Mouse (Mus musculus) adrenal gland (tissue): Measurements from ENCODE around the gene Ech1.

ENCODE experiments used
- intact Hi-C: fragments of 180-260 bp; cut with DNase I; formaldehyde crosslinking; loops from one replicate; pipeline ENCODE4 v1.15.1; 2025

Gene Ech1

DNA sequence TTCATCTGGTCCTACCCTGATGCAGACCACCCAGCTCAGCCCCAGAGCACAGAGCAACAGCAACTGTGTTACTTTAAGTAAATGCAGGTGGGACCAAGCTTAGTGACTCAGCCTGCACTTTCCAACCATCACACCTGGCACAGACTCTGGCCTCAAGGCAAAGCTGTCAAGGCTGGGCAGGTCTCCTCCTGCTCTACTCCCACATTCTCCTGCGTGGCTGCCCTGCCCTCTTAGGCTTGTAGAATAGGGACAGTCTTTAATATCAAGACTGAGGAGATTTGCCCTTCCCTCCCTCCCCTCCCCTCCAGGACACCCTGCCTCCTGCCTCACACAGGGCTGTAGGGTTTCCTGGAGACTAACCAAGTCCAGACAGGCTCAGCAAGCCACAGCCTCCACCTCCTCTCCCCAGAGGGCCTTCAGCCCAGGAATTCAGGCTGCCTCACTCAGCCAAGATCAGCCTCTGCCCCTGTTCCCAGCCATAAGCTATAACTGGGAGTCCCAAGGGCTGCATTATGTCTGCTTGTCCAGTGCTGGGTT lies 24.8 kb downstream of the Ech1 start:
- intact Hi-C loops: no loop called here

DNA sequence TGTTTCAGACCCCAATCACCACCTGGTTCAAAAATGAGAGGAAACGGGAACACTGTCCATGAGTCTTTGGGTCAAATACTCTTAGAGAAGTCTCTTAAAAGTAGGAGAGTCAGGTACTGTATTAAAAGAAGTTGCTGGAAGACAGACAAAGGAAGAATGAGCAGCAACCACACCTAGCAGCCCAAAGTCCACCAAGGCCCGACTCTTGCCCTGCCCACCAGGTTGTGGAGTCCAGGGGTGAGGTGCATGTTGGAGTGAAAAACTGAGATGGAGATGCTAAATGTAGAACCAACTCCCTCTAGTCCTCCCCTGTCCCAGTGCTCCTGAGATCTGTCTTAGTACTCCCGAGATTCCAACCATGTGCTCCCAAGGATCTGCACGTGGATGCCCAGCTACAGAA lies 25.6 kb downstream of the Ech1 start:
- intact Hi-C loops: no loop called here

DNA sequence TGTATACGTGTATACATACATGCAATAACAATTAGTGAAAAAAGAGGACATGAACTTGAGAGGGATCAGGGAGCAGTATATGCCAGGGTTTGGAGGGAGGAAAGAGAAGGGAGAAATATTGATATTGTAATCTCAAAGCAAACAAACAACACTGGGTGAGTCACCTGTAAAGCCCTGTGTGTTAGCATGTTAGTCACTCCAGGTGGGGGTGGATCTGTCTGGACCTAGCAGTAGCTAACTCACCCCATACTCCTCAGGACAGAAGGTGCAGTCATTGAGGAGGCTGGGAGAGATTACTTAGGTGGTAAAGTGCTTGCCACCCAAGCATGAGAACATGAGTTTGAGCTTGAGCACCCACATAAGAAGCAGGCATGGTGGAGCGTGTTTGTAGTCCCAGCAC lies 34.9 kb downstream of the Ech1 start:
- intact Hi-C loops: no loop called here

DNA sequence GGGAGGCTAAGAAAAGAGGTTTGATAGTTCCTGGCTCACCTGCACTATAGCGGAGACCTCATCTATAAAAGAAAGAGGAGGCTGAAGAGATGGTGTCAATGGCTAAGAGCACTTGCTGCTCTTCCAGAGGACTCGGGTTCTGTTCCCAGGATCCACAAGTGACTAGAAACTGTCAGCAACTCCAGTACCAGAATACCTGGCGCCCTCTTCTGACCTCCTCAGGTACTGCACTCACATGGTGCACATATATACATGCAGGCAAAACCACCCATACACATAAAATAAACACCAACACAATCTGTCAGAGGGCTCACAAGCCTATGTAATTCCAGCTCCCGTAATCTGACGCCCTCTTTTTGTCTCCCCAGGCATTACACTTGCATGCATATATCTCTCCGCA lies 35.9 kb downstream of the Ech1 start:
- intact Hi-C loops: no loop called here

DNA sequence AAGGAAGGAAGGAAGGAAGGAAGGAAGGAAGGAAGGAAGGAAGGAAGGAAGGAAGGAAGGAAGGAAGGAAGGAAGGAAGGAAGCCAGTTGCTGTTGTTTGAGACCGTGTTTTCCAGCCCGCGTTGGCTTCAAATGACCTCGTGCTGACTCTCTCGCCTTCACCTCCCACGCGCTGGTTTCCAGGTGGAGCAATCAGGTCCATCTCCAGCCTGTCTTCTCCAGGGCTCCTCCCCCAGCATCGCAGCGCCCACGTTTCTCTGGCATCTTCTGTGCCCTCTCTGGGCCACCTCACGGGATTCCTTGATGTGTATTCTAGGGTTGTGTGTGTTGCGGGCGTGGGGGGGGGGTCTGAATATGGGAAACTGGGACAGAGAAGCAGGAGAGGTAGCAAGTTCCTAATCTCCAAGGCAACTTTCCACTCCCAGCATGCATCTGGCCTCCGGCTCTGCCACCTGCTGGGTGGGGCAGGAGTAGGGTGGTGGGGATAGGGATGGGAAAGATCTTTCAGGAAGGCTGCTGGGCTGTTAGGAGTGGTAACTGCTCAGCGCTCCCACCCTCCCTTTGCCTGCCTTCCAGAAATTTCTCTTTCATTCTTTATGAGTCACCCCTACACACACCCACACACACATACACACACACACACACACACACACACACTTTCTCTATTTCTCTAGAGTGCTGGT lies 37.9 kb downstream of the Ech1 start:
- intact Hi-C loops: no loop called here

DNA sequence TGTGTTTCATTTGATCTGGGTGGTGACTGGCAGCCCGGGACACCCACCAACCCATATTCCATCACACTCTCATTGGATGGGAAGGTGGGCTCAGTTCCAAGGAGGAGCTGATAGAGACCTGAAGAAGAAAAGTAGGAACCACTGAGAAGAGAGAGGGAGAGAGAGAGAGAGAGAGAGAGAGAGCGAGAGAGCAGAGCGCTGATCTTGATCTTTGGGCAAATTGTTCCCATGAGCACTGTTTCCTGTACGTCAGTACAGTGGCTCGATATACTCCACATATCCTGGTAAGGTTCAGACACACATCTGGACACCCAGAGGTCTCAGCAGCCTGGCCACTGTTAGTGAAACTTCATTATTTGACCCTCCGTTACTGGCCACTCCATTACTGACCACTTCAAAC lies 38.5 kb downstream of the Ech1 start, which contains the start of gene Lgals7:
TSS of gene Lgals7 (plus strand) at position 314 of the 400 bp plus-strand sequence.
- intact Hi-C loops: no loop called here

DNA sequence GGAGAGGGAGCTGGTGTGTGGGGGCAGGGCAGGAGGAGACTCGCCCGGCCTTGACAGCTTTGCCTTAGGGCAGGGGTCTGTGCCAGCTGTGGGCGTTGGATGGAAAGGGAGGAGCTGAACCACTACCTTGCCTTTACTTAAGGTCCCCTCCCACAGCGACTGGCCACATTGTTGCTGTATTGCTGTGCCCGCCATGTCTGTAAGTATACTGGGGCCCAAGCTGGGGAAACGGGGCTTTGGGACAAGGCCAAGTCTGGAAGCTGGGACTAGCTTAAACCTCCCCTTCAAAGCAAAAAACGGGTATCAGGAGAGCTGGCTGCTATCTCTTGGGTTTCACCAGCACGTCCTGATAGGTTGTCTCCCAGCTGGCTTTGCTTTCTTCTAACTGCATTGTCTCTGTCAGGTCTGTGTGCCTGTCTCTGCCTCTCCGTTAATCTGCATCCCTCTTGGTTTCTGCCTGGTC lies 39.3 kb downstream of the Ech1 start:
- intact Hi-C loops: no loop called here

DNA sequence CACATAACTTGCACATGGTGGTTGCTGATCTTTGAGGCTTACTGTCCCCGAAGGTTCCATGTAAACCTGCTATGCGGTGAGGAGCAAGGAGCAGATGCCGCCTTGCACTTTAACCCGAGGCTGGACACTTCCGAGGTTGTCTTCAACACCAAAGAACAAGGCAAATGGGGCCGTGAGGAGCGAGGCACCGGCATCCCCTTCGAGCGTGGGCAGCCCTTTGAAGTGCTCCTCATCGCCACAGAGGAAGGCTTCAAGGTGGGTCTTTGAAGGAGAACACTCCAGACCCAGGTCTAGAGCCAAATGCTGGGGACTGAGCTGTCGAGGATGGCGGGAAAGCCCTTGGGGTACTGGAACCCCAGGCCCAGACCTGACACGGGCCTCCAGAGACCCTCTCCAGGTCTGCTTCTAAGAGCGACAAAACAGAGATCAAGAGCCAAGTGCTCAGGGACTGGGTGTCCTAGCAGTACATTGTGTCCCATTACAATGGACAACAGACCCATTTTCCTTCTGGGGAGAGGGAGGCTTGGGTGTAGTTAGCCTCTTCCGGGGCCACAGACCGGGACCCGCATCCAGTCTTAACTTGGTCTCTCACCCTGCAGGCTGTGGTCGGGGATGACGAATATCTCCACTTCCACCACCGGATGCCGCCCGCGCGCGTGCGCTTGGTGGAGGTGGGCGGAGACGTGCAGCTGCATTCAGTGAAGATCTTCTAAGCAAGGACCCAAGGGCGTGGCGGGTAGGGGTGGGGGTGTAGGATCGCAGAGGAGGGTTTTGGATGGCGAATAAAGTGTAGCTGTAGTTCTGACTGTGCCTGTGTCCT lies 40.7 kb downstream of the Ech1 start:
- intact Hi-C loops: loop anchor here (2.0 to 5.0 kb wide), 2 partner anchors 67 to 83 kb away; no protein-coding TSS in a partner anchor

DNA sequence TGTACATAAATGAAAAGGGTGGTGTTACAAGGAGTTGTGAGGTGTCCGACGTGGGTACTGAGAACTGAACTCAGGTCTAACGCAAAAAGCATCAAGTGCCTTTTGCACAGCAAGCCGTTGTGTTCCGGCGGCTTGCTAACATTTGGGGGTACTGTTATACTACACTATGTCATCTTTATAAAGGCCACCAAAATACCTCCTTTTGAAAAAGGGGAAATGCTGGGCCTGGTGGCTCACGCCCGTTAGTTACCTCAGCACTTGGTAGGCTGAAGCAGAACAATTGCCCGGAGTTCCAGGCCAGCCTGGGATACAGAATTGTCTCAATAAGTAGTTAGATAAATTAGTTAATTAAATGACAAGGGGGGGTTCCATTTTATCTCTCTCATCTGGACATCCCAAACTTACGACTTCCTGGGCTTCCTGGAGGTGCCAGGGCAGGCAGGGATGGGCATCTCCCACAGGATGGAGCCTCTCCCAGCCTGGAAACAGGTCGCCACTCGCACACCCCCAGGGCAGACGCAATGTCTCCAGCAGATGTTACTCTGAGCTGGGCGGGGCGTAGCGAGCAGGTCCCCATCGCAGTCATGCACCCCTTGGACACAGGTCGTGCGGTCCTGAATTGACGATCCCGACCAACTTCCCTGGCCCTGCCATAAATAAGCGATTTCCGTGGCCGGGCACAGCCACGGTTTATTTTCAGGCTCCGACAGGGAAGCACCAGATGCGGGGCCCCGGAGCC lies 41.9 kb downstream of the Ech1 start:
- intact Hi-C loops: loop anchor here (2.0 to 5.0 kb wide), 2 partner anchors 68 to 85 kb away; no protein-coding TSS in a partner anchor

DNA sequence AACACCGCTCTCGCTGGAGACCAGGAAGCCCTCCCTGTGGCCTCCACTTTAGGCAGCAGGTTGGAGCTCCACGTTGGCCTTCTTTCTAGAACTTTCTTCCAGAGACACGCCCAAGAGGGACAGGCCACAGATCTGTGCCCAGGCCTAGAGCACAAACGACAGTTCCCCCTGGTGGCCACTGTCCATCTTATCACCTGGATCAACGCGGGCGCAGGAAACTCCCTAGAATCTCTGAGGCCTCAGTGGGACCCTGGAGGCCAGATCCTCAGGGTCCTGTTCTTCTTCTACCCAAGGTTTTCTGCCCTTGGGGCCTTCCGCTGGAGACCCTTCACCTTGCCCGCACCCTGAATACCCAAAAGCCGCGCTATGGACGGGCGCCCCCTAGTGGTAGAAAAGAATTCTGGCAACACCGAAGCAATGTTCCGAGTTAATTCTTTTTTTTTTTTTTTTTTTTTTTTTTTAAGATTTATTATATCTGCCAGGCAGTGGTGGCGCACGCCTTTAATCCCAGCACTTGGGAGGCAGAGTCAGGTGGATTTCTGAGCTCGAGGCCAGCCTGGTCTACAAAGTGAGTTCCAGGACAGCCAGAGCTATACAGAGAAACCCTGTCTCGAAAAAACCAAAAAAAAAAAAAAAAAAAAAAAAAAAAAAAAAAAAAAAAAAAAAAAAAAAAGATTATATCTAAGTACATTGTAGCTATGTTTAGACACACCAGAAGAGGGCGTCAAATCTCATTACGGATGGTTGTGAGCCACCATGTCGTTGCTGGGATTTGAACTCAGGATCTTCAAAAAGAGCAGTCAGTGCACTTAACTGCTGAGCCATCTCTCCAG lies 42.7 kb downstream of the Ech1 start:
- intact Hi-C loops: loop anchor here (2.0 to 5.0 kb wide), 2 partner anchors 69 to 85 kb away; no protein-coding TSS in a partner anchor

DNA sequence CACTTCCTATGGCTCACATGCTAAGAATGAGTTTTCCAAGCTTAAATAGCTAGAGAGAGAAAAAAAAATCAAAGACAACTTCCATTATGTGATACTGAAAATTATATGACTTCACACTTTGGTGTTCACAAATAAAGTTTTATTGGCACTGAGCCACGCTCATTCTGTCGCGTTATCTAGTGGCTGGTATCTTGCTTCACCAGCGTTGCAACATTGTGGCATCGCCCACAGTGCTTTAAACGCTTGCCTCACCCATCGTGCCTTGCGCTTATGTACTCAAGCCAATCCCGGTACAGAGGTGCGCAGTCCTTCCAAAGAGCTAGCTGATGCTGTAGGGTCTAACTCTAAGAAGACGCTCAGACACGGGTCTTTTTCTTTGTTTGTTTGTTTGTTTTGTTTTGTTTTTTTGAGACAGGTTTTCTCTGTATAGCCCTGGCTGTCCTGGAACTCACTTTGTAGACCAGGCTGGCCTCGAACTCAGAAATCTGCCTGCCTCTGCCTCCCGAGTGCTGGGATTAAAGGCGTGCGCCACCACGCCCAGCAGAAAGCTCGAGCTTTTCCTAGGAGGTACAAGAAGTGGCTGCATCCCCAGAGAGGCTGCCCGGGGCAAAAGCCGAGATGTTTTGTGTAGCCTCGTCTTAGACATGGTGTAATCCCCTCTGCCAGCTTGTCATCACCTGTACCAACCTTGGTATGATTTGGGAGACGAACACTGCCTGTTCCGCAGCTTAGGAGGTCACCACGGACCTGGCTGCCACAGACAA lies 46.1 kb downstream of the Ech1 start:
- intact Hi-C loops: loop anchor here (5.0 kb wide), 1 partner anchor 39 kb away; the partner anchor contains the start of gene Lgals4

DNA sequence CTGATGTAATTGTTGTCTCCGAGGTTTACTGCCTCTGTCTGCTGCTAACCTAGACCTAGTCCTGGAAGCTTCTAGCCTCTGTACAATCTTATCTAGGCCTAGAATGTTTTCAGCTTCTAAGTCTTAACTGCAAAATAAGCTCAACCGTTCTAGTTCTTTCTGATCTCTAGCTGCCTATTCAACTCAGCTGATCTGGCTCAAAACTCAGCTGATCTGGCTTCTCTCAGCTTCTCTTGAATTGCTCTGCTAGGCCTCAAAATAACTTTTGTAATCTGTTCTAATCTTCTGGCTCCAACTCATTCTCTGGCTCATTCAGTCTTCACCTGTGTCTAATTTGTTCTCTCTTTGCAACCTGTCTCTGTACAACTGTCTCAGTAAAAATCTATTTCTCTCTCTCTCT lies 49.5 kb downstream of the Ech1 start:
- intact Hi-C loops: loop anchor here (5.0 kb wide), 1 partner anchor 42 kb away; the partner anchor contains the start of gene Lgals4

DNA sequence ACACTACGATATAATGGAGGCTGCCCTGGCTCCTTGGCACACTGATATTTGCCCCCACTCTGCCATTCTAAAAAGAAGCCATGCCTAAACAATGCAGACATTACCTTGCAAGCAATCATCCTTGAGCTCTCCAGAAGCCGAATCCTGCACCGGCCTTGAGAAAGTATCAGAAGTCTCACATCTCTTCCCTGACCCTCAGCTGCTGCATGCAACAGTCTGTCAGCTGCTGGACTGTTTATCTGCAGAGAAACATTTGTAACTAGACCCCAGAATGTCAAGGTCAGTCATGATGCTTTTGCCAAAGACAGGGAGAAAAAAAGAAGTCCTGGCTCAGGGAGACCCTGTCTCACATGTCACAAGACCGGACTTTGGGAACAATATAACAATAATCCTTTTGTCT lies 51.1 kb downstream of the Ech1 start:
- intact Hi-C loops: no loop called here

DNA sequence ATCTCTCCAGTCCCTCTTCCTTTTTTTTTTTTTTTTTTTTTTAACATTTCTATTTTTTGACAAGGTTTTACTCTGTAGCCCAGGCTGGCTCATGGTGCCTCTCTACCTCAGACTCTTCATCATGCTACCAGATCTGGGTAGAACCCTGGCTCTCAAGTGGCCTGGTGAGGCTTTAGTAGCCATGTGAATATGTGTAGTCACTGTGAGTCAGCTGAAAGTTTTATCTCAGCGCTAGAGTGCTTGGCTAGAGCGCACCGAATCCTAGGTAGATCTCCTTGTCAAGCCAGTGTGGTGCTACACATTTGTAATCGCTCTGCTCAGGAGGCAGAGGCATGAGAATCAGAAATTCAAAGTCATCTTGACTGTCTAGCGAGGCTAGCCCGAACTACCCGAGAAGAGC lies 52.1 kb downstream of the Ech1 start:
- intact Hi-C loops: no loop called here

DNA sequence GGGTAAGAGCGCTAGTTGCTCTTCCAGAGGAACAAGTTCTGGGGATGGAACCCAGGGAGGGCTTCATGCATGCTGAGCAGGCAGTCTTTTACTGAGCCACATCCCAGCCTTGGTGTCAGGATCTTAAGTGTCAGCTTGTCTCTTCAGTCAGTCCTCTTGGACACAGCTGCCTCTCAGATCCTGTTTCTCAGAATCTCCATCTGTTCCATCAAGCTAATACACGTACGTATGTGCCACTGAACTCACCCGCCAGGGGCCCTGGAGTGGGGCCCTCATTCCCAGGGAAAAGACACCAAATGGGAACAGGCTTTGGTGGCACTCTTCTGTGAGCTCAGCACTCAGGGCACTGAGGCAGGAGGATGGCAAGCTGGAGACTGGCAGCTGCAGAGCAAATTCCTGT lies 52.8 kb downstream of the Ech1 start:
- intact Hi-C loops: no loop called here

DNA sequence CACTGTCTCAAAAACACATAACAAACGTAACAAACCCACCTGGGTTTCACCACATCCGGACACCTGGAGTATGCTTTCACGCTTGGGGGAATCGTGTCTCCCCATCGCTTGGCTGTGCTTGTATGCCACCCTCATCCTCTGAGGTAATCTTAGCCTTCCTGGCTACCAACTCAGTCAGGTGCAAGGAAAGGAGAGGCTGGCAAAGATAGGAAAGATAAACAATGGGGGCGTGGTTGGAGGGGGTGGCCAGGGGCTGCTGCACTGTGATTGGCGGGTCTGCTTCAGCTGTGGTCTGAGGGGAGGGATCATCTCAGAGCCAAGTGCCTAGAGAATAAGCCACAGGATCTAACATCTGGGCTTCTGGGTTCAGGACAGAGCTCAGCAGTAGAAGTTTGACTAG lies 54.6 kb downstream of the Ech1 start:
- intact Hi-C loops: no loop called here

DNA sequence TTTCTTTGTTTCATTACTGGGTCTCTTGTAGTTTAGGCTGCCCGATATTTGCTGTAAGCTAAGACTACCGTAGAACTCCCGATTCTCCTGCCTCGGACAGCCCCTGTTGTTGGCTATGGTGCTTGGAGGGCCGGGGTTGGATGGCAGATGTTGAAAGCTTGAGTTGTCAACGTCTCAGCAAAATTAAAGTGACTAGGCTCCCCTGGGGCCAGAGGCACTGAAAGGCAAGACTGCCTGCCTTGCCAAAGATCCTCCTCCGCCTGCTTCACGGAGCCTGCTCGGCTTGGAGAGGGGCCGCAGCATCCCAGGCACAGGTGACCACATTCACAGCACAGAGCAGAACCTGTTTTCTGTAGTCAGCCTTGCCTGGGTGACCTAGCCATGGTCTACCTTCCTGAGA lies 55.5 kb downstream of the Ech1 start:
- intact Hi-C loops: no loop called here

DNA sequence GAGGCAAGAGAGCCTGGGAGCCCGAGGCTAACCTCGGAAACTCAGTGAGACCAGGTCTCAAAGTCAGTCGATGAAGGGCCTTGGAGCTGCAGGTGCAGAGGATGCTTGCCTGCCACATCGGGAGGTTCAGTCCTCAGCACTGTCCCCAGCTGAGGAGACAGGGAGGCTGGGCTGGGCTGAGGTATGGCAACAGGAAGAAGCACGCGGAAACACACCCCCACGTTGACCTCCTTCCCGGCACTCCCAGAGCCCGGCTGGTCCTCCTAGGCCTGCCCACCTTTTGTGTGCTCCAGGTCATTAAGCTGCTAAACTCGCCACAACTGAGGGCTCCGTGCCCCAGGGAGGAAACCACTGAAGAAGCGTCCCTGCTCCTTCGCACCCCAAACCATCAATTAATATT lies 56.2 kb downstream of the Ech1 start, which contains the start of gene Capn12:
TSS of gene Capn12 (plus strand) at position 224 of the 400 bp plus-strand sequence.
- intact Hi-C loops: no loop called here
